Mouse (Mus musculus) left cerebral cortex, adult 8-10 months (tissue): Measurements from ENCODE around the gene Oscar. TPM values are rescaled to one million over a fixed set of nuclear protein-coding genes. Genes with fewer than 3 reads are reported as not detected.

Source experiments
- DNase-seq, 2 experiments: peaks; one replicate each; pipeline ENCODE4 v3.0.0; 2022; ENCODE audit warnings: low spot score in 2 of 2
- microRNA-seq, 2 experiments: library from miRNA; unstranded; fragments of <30 nt; microRNA quantifications; one replicate each; pipeline ENCODE4 v1.2.0; 2022
- total RNA-seq, 4 experiments: library from RNA; stranded (reverse); gene quantifications; 2 replicates each; pipeline ENCODE4 v1.2.4; 2022

The Oscar gene
- total RNA-seq, 4 experiments from 2014 or later: 0.46 to 1.1 (median 0.67) TPM

DNA sequence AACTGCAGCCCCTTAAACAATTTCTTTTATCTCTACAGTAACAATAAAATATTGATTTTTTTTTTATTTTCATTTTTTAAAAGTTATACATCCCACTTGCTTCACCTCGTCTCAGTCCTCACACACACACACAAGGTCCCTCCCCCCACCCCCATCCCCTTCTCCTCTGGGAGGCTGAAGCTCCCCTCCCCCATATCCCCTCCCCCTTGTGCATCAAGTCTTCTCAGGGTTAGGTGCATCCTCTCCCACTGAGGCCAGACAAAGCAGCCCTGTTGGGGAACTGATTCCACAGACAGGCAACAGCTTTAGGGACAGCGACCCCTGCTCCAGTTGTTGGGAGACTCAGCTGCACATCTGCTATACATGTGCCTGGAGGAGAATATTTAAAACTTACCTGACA lies 48.6 kb downstream of the Oscar start:
- no peak for DNase-seq

Small RNAs within 50 kb of the gene (microRNA-seq; reads per million reads assigned to microRNA genes)
- gene Gm25100: 0 reads per million in 2 experiments
- gene Mir3572: 4.8 to 6.0 reads per million in 2 experiments

Other genes starting within 250 kb of the Oscar start
- 100 to 1,000 TPM; 146 to 153 (median 150) TPM for gene Cacng8, start 225.5 kb downstream of the Oscar start, total RNA-seq
- 1 to 10 TPM; 1.0 to 2.5 (median 1.9) TPM for gene Cacng6, start 192.0 kb downstream of the Oscar start, total RNA-seq
- not detected for gene Tarm1, start 113.5 kb downstream of the Oscar start, total RNA-seq
- 100 to 1,000 TPM; 580 to 641 (median 617) TPM for gene Ndufa3, start 1.2 kb upstream of the Oscar start, total RNA-seq
- 10 to 100 TPM; 36.8 to 46.7 (median 42.9) TPM for gene Tfpt, start 13.8 kb upstream of the Oscar start, total RNA-seq
- gene Prpf31, start 13.8 kb upstream of the Oscar start, total RNA-seq: 10 to 100 TPM; 50.4 to 59.8 (median 55.2) TPM
- 10 to 100 TPM; 44.9 to 57.8 (median 51.0) TPM for gene Cnot3, start 29.1 kb upstream of the Oscar start, total RNA-seq
- gene Leng1, start 49.7 kb upstream of the Oscar start, total RNA-seq: 1 to 10 TPM; 5.7 to 7.6 (median 5.8) TPM
- gene Tmc4, start 61.4 kb upstream of the Oscar start, total RNA-seq: 1 to 10 TPM; 3.7 to 7.7 (median 7.1) TPM
- 10 to 100 TPM; 90.2 to 97.5 (median 95.3) TPM for gene Tsen34, start 76.7 kb upstream of the Oscar start, total RNA-seq
- gene Mboat7, start 77.4 kb upstream of the Oscar start, total RNA-seq: 100 to 1,000 TPM; 211 to 222 (median 220) TPM
- gene Rps9, start 87.8 kb upstream of the Oscar start, total RNA-seq: 100 to 1,000 TPM; 334 to 440 (median 376) TPM
- under 1 TPM; 0.23 to 0.43 (median 0.31) TPM for gene Pirb, start 104.2 kb upstream of the Oscar start, total RNA-seq
- not detected for gene Gm15448, start 209.5 kb upstream of the Oscar start, total RNA-seq
- gene Pira2, start 228.9 kb upstream of the Oscar start, total RNA-seq: not detected